Mouse (Mus musculus): ENCODE measurements around the gene Hmgb1.

DNA sequence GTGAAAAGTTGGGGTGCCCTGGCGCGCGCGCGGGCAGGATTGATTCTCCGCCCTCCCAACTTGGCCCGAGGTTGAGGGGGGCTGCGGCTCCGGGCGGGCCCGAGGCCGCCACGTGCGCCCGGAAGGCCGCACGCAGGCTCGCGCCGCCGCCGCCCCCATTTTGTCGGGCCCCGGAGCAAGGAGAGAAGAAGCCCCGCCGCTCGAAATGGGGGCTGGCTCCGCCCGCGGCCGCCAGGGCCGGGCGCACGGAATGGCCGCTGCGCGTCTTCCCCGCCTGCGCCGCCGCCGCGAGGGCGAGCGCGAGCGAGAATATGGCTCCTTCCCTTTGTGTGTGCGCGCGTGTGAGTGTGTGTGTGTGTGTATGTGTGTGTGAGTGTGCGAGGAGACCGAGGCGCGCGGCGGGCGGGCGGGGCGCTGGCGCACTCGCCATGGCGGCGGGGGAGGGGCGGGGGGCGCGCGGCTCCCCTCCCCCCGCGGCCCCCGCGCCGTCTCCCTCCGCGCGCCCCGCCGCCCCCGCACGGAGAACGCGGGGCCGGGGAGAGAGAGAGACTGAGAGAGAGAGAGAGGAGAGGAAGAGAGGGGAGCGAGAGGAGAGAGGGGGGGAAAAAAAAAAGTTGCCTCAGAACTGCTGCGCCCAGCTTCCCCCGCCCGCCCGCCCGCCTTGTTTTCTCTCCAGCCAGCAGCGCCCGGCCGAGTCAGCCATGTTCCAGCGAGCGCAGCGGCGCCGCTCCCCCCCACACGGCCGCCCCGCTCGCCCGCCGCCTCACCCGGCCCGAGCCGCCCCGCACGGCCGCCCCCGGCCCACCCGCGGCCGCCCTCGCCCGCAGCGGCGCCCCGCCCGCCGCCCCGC lies 132.5 kb downstream of the Hmgb1 start:
- TF ChIP-seq CTCF (IDR thresholded peaks at IDR 0.05; ENCODE audit: low read depth, low read length): no peak
- no peak for TF ChIP-seq POLR2A (IDR thresholded peaks at IDR 0.05; ENCODE audit: insufficient read depth, low read length)
